Mouse (Mus musculus): ENCODE results near the gene Lrrc10. TPM values are rescaled to one million over a fixed set of nuclear protein-coding genes. Genes with fewer than 3 reads are reported as not detected.
"Not testable (repeated sequence)": the region's sequence is repeated elsewhere in the genome, so short reads cannot be mapped to it uniquely, and the experiment has no call there.

Lrrc10 gene
- total RNA-seq, 2 experiments from 2014 or later, result not detected

DNA sequence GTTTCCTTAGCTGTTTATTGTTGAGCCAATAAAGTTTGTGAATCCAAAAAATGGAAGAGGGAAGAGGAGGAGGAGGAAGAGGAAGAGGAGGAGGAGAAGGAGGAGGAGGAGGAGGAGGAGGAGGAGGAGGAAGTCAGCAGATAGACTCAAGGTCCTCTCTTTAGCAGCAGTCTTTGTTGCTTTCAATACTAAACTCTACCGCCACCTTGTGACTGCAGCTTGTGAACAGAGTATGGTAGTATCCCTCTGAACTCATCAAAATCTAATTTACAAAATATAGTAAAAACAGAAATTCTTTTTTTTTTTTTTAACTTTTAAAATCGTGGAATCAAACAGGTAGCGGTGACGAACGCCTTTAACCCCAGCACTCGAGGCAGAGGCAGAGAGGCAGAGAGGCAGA is 4.8 kb upstream of the Lrrc10 start:
- no peak for ATAC-seq (replicated peaks; ENCODE audit: low FRiP score, poor library complexity, severe bottlenecking)

DNA sequence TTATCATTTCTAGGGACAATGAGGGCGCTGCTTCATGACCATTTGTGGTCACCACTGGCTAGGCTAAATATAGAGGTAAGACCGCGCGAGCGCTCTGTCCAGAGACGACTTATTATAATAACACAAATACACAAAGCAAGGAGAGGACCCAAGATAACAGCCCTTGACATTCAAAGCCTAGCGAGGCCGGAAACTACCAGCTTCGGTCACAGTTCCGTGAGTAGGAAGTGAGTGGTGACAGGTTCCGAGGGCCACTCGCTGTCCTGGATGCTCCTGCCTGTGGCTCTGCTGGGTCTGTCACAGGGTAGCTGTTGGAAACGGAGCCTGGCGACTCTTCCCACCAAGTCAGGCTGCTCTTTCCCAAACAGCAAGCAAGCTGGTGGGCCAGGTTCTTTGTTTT is 2.8 kb upstream of the Lrrc10 start:
- ATAC-seq (replicated peaks; ENCODE audit: low FRiP score, poor library complexity, severe bottlenecking), result no peak

DNA sequence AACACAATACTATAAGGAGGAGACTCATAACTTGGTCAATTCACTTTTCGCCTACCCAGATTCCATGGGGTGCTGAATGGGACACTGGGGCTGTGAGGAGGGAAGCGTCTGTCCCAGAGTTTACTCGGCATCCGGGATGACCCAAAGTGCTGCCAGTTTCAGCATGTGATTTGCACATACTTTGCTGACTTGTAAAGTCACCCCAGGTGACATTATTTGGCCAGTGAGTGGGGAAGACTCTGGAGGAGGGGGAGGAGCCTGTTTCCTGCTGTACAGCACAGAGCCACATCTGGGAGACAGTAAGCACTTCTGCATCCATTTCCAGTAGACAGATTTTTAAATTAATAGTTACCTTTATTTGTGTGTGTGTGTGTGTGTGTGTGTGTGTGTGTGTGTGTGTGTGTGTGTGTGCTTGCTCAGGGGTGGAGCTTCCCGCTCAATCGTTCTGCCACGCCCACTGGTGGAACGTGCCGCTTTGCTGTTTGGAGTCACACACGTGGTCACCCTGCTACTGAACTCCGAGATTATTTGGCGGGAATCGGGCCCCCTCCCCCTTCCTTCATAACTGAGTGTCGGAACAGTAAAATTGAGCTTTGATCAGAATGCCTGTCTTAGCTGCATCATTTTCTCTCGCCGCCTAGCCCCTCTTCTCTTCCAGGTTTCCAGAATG is 1.5 kb upstream of the Lrrc10 start:
- not testable (repeated sequence) for ATAC-seq (replicated peaks; ENCODE audit: low FRiP score, poor library complexity, severe bottlenecking)

DNA sequence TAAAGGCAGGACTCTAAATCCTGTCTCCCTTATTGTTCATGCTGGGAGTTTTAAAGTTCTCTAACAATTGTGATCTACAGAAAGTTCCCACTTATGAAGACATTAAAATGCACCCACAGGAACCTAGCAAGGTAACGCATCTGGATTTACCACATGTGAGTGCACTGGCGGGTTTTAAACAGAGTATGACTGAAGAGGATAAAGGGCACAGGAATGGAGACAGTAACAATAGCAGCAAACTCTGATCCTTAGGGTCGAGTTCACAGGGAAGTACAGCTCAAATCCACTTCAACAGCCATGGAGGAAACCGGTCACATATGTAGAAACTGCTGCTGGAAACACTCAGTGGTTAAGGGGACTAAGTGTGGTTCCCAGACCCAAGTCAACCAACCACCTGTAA is 4.1 kb downstream of the Lrrc10 start:
- no peak for ATAC-seq (replicated peaks; ENCODE audit: low FRiP score, poor library complexity, severe bottlenecking)

DNA sequence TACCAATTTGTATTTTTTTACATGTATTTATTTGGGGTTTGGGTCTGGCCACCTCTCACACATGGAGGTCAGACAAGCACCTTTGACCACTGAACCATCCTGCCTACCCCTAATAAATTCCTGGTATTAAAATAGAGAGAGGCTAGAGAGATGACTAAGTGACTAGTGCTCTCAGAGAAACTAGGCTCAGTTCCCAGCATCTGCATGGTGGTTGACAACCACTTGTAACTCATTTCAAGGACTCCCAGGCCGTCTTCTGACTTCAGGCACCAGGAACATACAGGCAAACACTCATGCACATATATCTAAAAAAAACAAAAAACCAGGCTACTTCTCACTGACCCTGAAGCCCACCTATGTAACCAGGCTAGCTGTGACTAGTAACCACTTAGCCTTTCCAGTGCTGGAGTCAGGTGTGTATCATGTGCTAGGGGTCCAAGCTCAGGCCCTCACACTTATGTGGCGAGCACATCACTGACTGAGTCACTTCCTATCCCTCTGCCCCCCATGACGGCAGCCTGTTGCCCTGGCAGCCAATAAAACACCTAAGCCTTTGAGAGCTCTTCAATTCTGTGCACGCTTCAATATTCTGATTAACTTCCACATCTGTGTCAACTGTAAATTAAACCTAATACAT is 4.9 kb downstream of the Lrrc10 start:
- no peak for ATAC-seq (replicated peaks; ENCODE audit: low FRiP score, poor library complexity, severe bottlenecking)

DNA sequence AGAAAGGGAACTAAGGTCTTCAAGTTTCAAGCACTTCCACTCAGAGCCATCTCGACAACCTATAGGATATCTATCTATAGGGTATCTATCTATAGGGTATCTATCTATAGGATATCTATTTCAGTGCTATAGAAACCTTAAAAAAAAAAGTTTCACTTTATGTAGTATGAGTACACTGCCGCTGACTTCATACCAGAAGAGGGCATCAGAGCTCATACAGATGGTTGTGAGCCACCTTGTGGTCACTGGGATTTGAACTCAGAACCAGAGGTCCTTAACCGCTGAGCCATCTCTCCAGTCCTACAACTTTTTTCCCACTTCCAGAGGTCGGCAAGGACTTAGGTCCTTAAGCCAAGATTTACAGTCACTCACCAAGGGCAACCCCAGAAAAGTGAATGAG is 10.5 kb downstream of the Lrrc10 start:
- no peak for ATAC-seq (replicated peaks; ENCODE audit: low FRiP score, poor library complexity, severe bottlenecking)

DNA sequence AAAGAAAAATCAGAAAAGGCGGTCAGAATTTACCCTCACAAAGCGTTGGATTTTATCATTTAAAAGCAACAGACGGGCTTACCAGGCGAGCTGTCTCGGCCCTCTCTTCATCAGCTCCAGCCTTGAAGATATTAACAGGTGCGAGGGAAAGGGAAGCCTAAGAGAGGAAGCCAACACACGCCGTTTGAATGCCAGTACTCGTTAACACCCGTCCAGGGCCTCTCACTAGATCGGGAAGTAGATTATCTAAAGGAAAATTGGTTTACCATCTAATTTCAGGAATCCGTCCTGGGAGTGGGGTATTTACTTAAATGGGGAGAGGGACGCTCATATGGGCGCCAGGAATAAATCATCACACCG is 17.7 kb downstream of the Lrrc10 start:
- ATAC-seq (replicated peaks; ENCODE audit: low FRiP score, poor library complexity, severe bottlenecking), result peak; percentile 41

DNA sequence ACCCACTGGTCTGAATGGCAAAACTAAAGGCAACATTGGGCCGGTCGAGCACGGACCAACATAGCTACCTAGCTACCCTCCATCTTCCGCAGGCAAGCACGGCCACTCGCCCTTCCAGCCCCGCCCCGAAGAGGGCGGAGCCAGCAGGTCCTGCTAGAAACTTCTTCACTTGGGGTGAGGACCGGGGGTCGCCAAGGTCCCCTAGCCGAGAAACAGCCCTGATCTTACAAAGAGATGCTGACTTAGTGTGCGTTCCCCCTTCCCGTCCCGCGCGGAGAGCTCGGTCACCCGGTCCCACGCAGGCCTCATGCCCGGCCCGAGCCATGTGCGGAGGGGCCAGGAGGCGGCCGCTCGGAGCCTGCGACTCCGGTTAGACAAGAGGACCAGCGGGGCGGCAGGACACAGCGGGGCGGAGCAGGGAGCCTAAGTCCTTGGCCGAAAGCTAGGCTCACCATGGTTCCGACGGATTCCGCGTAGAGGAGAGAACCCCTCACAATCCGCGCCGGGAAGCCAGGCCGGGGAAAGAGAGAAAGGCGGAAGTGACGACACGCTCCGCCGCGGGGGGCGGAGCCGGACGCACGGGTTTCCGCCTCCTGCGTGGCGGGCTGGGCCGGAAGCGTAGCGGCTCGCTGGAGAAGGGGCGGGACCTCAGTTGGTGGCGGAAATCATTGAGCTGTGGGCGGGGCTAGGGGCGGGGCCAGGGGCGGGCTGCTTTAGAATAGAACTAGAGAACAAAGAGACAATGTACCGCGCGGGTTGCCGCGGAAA is 18.3 kb downstream of the Lrrc10 start, which contains the start of gene Cct2:
Cct2 (minus strand) TSS at position 561 of the 768 bp plus-strand sequence.
- peak; percentile 95 for ATAC-seq (replicated peaks; ENCODE audit: low FRiP score, poor library complexity, severe bottlenecking)

DNA sequence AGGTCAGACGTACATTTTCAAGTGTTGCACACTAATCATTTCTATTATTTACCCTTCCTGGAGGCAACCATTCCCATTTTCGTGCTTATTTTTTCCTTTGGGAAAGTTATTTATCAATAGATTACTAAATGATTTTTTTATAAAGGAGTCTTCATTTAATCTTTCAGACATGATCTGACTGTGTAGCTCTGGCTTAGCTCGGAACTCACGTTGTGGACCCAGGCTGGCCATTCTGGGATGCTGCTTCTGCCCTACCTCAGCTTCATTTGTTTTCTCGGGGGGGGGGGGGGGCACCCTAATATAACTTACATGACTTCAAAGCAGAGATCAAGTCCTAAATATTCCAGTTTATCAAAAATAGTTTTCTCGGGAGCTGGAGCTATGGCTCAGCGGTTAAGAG is 18.9 kb downstream of the Lrrc10 start:
- ATAC-seq (replicated peaks; ENCODE audit: low FRiP score, poor library complexity, severe bottlenecking), result no peak

DNA sequence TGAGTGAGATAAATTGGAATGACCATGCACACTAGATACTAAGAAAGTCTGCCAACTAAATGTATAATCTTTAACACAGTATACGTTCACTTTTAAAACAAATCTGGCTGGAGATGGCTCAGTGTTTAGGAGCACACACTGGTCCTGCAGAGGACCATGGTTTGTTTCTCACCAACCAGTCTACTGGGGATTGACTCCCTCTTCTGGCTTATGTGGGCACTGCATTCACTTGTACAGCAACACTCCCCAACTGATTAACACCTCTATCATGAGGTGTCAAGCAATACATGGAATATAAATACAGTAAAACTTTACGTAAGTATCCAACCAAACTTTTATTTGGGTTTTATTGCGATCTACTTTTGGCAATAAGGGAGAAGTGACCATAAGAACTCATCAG is 24.0 kb downstream of the Lrrc10 start:
- no peak for ATAC-seq (replicated peaks; ENCODE audit: low FRiP score, poor library complexity, severe bottlenecking)

DNA sequence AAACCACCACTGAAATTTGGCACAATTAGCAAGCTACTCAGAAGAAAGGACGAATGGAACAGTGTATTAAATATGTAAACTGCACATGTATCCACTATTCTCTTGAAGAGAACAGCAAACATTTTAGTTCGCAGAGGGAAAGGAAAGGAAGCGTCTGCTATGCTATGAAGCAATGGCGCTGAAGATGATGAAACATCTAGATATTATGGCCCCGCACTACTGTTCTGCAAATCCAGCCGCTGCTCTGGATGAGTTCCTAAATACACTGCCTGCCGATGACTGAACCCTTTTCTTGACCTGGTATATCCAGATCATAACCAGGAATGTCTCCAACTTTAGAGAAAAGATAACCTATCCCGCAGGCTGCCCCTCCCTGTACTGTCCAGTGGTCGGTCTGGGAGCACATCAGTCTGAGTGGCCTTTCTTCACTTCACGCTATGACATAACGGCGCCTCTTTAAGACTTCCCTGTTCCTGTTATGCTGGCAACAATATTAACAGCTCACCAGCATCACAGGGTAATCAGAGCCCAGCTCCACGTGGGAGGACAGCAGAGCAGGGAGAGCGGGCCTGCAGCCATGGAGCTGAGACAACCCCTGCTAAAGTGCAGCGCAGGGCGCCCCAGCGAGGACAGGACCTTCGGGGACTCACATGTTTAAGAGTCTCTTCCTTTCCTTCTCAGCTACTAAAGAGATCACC is 27.2 kb downstream of the Lrrc10 start:
- ATAC-seq (replicated peaks; ENCODE audit: low FRiP score, poor library complexity, severe bottlenecking), result no peak

DNA sequence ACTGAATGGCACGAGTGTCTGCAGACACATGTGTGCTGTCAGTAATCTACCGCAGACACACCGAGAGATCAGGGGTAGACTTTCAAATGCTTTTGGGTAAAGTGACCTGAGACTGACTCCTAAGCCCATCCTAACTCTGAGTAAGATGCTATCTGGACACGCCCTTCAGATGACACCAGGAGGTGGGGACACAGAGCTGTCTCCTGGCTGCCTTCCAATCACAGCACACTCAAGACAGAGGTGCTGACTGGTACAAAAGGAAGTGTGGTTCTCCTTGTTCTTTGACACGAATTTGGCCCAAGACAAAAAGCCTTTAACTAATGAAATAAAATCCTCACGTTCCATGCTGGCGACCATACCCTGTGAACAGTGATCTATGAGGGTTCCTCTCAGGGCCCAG is 28.0 kb downstream of the Lrrc10 start:
- no peak for ATAC-seq (replicated peaks; ENCODE audit: low FRiP score, poor library complexity, severe bottlenecking)

DNA sequence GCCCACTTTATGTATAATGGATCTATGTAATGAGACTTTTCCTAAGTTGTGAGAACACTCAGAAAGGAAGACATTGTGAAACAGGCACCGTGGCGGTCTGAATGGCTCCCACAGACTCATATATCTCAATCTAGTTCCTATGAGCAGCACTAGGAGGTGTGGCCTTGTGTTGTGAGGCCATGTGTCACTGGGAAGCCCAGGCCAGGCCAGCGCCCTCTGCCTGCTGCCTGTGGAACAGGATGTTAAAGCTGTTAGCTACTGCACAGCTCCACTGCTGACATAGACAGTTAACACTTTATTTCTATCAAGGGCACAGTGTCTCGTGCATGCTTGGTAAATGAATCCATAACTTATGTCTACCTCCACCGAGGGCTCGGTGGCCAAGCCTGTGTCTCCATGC is 33.1 kb downstream of the Lrrc10 start:
- peak; percentile 68; the same call in 1 of the 2 replicates for ATAC-seq (replicated peaks; ENCODE audit: low FRiP score, poor library complexity, severe bottlenecking)

DNA sequence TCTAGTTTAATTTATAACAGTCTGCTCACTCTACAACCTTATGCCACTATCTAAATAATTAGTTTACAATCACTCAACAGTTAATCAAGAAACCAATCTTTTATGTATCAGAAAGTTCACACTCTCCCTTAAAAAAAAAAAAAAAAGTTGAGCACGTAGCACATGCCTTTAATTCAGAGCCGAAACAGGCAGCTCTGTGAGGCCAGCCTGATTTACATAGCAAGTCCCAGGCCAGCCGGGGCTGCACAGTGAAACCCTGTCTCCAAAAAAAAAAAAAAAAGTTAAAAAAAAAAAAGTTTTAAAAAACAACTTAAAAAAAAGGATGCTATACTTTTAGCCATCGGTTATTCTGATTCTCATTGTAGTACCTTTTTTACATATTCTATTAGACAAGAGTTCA is 36.2 kb downstream of the Lrrc10 start:
- ATAC-seq (replicated peaks; ENCODE audit: low FRiP score, poor library complexity, severe bottlenecking), result no peak

DNA sequence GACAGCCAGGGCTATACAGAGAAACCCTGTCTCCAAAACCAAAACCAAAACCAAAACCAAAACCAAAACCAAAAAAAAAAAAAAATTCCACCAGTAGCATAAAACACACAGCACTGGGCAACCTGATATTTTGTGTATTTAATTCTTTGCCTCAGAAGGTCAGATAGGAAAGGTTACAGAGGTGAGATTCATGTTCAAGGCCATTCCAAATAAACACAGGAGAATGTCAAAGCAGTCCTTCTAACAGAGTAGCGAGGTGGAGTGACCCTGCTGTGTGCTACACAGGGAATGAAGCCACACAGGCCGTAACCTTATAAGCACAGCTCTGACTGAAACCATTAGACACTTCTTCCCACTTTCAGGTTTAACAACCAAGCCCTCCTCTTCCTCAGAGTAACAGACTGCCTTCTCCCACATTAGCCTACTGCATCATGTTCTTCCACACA is 36.8 kb downstream of the Lrrc10 start:
- ATAC-seq (replicated peaks; ENCODE audit: low FRiP score, poor library complexity, severe bottlenecking), result no peak

DNA sequence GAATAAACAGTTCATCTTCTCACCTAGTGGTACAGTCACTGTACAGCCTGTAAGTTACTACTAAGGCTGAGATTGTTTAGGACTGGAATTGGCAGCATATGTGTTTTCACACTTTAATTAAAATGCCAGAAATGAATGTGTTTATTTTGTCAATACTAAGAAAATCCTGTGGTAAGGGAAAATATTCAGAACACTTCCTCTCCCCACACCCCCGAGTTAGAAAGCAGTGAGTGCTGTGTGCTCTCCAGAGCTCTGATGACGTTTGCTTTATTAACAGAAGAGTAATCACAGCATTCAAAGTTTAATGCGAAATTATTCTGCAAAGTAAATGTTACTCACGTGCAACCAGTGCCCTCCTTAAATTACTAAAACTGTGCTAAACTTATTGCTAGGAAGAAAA is 44.5 kb downstream of the Lrrc10 start:
- ATAC-seq (replicated peaks; ENCODE audit: low FRiP score, poor library complexity, severe bottlenecking), result no peak

DNA sequence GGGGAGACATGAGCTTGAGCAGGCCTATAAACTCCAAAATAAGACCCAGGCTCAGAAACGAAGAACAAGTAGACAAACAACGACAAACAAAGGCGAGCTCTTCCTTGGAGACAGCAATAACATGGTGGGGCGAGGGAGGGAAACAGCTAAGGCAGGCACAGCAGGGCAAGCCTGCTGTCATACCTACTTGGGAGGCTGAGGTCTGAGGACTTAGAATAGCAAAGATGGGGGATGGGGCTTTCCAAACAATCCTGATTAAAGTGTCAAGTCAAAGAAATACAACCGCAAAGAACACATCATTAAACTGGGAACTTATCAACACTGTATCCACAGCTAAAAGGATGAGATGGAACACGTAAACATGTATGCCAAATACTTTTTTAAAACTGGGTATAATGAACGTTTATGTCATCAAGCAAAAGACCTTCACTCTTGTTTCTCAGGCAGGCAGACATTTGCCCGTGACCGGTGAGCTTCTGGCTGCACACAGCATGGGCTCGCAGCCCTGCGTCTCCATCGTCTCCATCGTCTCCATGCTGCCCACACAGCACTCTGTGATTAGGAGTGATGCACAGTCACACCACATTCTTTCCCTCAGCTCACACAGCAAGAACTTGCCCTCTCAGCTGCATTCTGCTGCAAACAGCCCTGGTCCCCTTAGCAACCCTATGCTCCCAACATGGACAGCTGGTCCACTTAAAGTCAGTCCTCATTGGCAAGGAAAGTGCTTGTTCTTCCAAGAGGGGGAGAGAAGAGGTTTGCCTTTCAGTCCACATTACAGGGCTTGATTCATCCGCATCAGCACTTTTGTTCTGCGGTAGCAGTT is 49.6 kb downstream of the Lrrc10 start:
- no peak for ATAC-seq (replicated peaks; ENCODE audit: low FRiP score, poor library complexity, severe bottlenecking)

DNA sequence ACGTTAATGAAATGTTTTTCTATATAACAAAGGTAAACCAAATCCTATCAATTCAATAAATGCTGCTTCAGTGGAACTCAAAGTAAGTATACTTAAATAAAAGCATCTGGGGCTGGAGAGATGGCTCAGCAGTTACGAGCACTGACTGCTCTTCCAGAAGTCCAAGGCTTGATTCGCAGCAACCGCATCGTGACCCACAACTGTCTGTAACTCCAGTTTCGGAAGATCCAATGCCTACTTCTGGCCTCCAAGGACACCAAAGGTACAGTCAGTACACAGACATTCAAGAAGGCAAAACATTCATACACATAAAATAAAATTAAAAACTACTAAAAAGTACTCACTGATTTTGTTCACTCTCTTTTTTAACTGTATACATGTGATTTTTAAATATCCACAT is 51.0 kb downstream of the Lrrc10 start:
- ATAC-seq (replicated peaks; ENCODE audit: low FRiP score, poor library complexity, severe bottlenecking), result no peak
